Mouse (Mus musculus) testis, adult 2 months (tissue): ENCODE measurements at regions not wholly inside any gene's neighbourhood (a gene's known extent, or its start where the extent isn't known, plus 50 kb on each side); places are given as distances from the start of the nearest gene placed in this dataset.

Experiments used
- H3K27ac ChIP-seq: fragments of 200-500 bp; 2 replicates; pipeline ENCODE4 v1.5.1; 2012; ENCODE audit warnings: low read depth, low read length; ENCODE audit not compliant: control insufficient read depth, insufficient read depth
- H3K27me3 ChIP-seq: fragments of 200-500 bp; 2 replicates; pipeline ENCODE4 v1.6.1; 2012; ENCODE audit warnings: mild to moderate bottlenecking, low read length, moderate library complexity; ENCODE audit not compliant: control insufficient read depth, insufficient read depth
- H3K36me3 ChIP-seq: fragments of 200-500 bp; 2 replicates; pipeline ENCODE4 v1.6.1; 2012; ENCODE audit warnings: mild to moderate bottlenecking, low read length; ENCODE audit not compliant: control insufficient read depth, insufficient read depth
- H3K4me1 ChIP-seq: fragments of 200-500 bp; 2 replicates; pipeline ENCODE4 v1.6.1; 2012; ENCODE audit warnings: low read length; ENCODE audit not compliant: control insufficient read depth, insufficient read depth
- H3K4me3 ChIP-seq: fragments of 200-500 bp; 2 replicates; pipeline ENCODE4 v1.5.1; 2012; ENCODE audit warnings: low read depth, mild to moderate bottlenecking, low read length, moderate library complexity, mixed read lengths; ENCODE audit not compliant: control insufficient read depth
- CTCF ChIP-seq: fragments of 200-500 bp; IDR thresholded peaks from 2 replicates; pipeline ENCODE4 v1.5.1; 2012; ENCODE audit warnings: low read depth, mild to moderate bottlenecking, inconsistent platforms, low read length, moderate library complexity; ENCODE audit not compliant: control insufficient read depth, insufficient read depth, insufficient replicate concordance
- POLR2A ChIP-seq: fragments of 200-500 bp; IDR thresholded peaks from 2 replicates; pipeline ENCODE4 v1.6.1; 2012; ENCODE audit warnings: low read depth, mild to moderate bottlenecking, inconsistent platforms, low read length, moderate library complexity; ENCODE audit not compliant: control insufficient read depth

- peaks cover 2% of the 10 kb centered on the region for H3K4me1 ChIP-seq
- no peak overlapping the region for H3K27ac ChIP-seq
- H3K4me3 ChIP-seq: no peak overlapping the region
- H3K27me3 ChIP-seq: no peaks in the 10 kb centered on the region
- no peaks in the 10 kb centered on the region for H3K36me3 ChIP-seq
- TF ChIP-seq CTCF: no peak
- no peak for TF ChIP-seq POLR2A
Measured at GRCm38 (mm10) chr2:171790686-171791085, 252.6 kb downstream of the Cbln4 start.

GRCm38 (mm10) chr2:171766193-171766930 lies 276.9 kb downstream of the Cbln4 start:
- no peaks in the 10 kb centered on the region for H3K27me3 ChIP-seq
- TF ChIP-seq POLR2A (no peak), CTCF (no peak)
- H3K27ac ChIP-seq: no peak overlapping the region
- H3K4me1 ChIP-seq: no peaks in the 10 kb centered on the region
- H3K4me3 ChIP-seq: no peak overlapping the region
- no peaks in the 10 kb centered on the region for H3K36me3 ChIP-seq

GRCm38 (mm10) chr2:171765071-171765470 lies 278.2 kb downstream of the Cbln4 start:
- Histone ChIP-seq H3K27me3 (no peaks in the 10 kb centered on the region), H3K4me3 (no peak overlapping the region), H3K36me3 (no peaks in the 10 kb centered on the region), H3K27ac (no peak overlapping the region), H3K4me1 (no peaks in the 10 kb centered on the region)
- TF ChIP-seq CTCF (no peak), POLR2A (no peak)

GRCm38 (mm10) chr2:171753502-171753901 lies 289.8 kb downstream of the Cbln4 start:
- Histone ChIP-seq H3K27ac (no peak overlapping the region), H3K4me3 (peak overlapping the region; percentile 57), H3K36me3 (no peaks in the 10 kb centered on the region), H3K27me3 (no peaks in the 10 kb centered on the region), H3K4me1 (peaks cover 13% of the 10 kb centered on the region)
- TF ChIP-seq CTCF (no peak), POLR2A (no peak)

GRCm38 (mm10) chr2:171747162-171747561 lies 296.1 kb downstream of the Cbln4 start:
- Histone ChIP-seq H3K27ac (no peak overlapping the region), H3K4me3 (no peak overlapping the region), H3K27me3 (no peaks in the 10 kb centered on the region), H3K36me3 (no peaks in the 10 kb centered on the region), H3K4me1 (0 out of 2 replicates have a peak, but pooled peaks cover 3% of the 10 kb centered on the region)
- no peak for TF ChIP-seq CTCF
- TF ChIP-seq POLR2A: no peak

- Histone ChIP-seq H3K4me3 (no peak overlapping the region), H3K27me3 (no peaks in the 10 kb centered on the region), H3K27ac (no peak overlapping the region), H3K4me1 (no peaks in the 10 kb centered on the region), H3K36me3 (no peaks in the 10 kb centered on the region)
- TF ChIP-seq POLR2A (no peak), CTCF (no peak)
Measured at GRCm38 (mm10) chr2:171743111-171743510, 300.2 kb downstream of the Cbln4 start.

- H3K4me3 ChIP-seq: no peak overlapping the region
- H3K27ac ChIP-seq: no peak overlapping the region
- no peaks in the 10 kb centered on the region for H3K27me3 ChIP-seq
- H3K4me1 ChIP-seq: no peaks in the 10 kb centered on the region
- no peak for TF ChIP-seq POLR2A
- no peak for TF ChIP-seq CTCF
- H3K36me3 ChIP-seq: no peaks in the 10 kb centered on the region
Measured at GRCm38 (mm10) chr2:171742706-171743105, 300.6 kb downstream of the Cbln4 start.
